Mouse (Mus musculus): ENCODE data around the gene Cntrob.
"Not testable (repeated sequence)": the region's sequence is repeated elsewhere in the genome, so short reads cannot be mapped to it uniquely, and the experiment has no call there.

Cntrob gene

GRCm38 (mm10) chr11:69340161-69341131, 16.9 kb upstream of the Cntrob start, which contains the start of gene Rnf227:
Rnf227 (plus strand) TSS chr11:69340461.
- DNase-seq (ENCODE audit: low spot score), result no peak

GRCm38 (mm10) chr11:69334796-69335195, 11.2 kb upstream of the Cntrob start:
- no peak for DNase-seq (ENCODE audit: low spot score)

- DNase-seq (ENCODE audit: low spot score), result peak; percentile 42
Measured at GRCm38 (mm10) chr11:69333922-69334321, 10.3 kb upstream of the Cntrob start.

GRCm38 (mm10) chr11:69332713-69333253, 9.2 kb upstream of the Cntrob start:
- no peak for DNase-seq (ENCODE audit: low spot score)

GRCm38 (mm10) chr11:69331929-69332405, 8.4 kb upstream of the Cntrob start:
- no peak for DNase-seq (ENCODE audit: low spot score)

DNA sequence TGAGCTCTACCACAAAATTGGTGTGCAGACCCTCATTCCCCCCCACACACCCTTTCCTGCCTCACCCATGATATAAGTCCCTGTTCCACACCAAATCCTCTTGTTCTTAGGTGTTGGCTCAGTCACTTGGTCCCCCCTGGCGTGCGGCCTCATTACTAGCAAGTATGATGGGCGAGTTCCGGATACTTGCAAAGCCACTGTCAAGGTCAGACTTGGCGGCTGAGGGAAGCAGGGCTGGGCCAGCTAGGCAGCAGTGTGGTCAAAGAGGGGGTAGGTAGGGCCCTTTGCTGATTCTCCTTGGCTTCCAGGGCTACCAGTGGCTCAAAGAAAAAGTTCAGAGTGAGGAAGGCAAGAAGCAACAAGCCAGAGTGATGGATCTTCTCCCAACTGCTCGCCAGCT, 7.6 kb upstream of the Cntrob start:
- DNase-seq (ENCODE audit: low spot score), result no peak

DNA sequence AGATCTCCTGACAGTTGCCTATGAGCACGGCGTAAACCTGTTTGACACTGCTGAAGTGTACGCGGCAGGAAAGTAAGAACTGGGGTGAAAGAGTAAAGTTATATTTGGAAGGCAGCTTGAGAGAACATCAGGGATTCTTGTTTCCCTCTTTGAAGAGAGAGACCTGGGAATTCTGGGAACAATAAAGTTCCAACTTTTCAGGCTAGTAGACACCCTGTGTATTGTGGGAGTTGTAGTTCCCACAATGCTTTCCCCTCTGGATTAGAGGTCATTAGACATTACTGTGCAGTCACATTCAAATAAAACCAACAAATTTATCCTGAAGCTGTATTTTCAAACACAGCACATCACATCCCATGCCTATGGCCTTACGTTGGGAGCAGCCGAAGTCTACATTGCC, 4.9 kb upstream of the Cntrob start:
- no peak for DNase-seq (ENCODE audit: low spot score)

DNA sequence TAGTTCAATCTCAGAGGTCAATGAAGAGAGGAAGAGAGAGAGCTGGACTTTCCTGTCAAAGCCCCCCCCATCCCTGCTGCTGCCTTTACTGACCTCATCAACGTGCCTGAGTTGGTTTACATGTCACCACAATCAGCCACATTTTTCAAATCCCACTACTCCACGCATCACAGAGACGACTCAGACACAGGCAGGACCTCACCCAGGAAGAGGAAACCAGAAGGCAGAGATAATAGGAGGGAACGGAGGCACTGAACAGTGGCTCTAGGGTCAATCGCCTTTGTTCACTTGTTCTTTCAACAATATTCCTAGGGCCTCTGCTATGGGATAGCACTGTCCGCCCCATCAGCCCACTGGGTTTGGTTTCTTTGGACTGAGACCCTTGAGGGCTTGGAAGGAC, 4.1 kb upstream of the Cntrob start:
- no peak for DNase-seq (ENCODE audit: low spot score)

DNA sequence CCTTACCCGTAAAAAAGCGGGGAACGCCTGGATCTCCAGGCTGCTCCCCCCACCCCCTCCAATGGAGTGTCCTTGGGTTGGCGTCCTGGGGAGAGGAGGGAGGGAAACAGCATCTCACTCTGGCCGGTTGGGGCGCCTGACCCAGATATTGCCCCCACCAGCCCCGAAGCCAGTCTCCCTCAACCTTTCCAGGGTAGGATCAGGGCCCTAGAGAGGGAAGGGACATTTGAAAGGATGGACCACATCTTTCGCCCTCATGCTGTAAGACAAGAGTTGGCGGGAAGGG, 3.5 kb upstream of the Cntrob start:
- DNase-seq (ENCODE audit: low spot score), result no peak

DNA sequence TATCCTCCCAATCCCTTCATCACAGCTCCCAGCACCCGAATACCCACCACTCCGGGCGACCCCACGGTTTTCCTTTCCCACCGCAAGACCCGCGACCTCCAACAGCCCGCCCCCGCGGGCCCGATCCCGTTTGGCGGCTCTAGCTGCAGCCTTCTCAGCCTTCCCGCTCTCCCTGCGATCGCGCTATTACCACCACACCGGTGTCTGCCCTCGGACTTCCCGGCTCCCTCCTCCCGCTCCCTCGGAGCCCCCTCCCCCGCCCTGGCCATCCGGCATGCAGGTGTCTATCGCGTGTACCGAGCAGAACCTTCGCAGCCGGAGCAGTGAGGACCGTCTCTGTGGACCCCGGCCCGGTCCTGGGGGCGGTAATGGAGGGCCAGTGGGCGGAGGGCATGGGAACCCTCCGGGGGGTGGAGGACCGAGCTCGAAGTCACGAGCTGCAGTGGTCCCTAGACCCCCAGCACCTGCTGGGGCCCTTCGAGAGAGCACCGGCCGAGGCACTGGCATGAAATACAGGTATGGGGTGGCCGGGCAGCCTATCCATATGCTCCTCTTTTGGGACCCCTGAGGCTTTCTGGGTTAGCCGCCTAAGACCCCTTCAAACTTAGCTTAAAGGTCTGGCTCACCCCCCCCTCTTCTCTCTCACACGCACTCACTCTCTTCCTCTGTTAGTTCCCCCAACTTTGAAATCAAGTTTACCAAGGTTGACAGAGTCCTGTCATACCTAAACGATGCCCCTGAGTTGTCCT, 3.0 kb upstream of the Cntrob start:
- DNase-seq (ENCODE audit: low spot score), result no peak

DNA sequence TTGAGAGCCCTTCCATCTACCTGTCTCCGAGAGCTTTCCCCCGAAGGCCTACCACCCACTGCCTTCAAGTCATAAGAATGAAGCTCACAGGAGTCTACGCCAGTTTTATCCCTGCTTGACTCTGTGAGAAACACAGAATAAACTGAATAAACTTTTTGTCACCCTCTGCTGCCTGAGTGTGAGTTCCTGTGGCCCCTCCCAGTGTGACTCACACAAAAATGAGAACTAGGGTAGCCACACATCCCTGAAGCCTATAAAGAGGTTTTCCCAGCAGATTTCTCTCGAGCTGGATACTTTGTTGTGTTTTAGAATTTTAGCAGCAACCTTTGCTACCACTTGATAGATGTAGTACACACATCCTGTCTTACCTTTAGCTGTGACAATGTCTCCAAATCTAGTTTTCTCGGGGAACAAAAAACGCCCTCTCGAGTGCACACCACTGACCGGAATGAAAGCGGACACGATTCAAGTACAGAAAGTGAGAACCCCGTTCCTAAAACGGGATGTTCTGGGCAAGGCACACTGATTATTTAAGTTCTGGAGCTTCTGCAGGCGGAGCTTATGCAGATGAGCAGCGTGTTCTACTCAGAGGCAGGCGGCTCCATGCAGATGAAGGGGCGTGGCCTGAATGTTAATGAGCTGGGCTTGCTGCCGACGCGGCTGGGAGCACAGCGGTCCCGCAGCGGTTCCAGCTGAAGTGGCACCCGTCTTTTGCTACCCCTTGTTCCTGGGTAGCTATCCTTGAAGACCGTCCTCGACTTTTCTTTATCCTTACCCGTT, 2.2 kb upstream of the Cntrob start, which contains the start of gene Kcnab3:
Kcnab3 (plus strand) TSS at position 631 of the 780 bp plus-strand sequence.
- peak; percentile 87 for DNase-seq (ENCODE audit: low spot score)

GRCm38 (mm10) chr11:69324749-69325148, 1.2 kb upstream of the Cntrob start:
- DNase-seq (ENCODE audit: low spot score), result no peak

GRCm38 (mm10) chr11:69322693-69323471, 693 bp downstream of the Cntrob start:
- no peak for DNase-seq (ENCODE audit: low spot score)

GRCm38 (mm10) chr11:69322010-69322409, 1.6 kb downstream of the Cntrob start:
- no peak for DNase-seq (ENCODE audit: low spot score)

DNA sequence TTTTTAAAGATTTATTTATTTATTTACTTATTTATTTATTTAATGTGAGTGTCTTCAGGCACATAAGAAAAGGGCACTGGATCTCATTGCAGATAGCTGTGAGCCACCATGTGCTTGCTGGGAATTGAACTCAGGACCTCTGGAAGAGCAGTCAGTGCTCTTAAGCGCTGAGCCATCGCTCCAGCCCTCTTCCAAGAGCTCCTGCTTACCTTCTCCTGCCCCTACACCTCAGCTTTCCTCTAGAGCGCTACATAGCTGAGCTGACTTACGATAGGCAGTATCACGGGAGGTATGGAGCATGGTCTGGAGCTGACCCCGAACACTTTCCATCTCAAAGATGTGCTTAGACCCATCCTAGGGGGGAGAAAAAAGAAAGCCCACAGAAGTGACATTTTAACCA, 2.0 kb downstream of the Cntrob start:
- no peak for DNase-seq (ENCODE audit: low spot score)

- DNase-seq (ENCODE audit: low spot score), result not testable (repeated sequence)
Measured at GRCm38 (mm10) chr11:69318000-69318399, 5.6 kb downstream of the Cntrob start.

DNA sequence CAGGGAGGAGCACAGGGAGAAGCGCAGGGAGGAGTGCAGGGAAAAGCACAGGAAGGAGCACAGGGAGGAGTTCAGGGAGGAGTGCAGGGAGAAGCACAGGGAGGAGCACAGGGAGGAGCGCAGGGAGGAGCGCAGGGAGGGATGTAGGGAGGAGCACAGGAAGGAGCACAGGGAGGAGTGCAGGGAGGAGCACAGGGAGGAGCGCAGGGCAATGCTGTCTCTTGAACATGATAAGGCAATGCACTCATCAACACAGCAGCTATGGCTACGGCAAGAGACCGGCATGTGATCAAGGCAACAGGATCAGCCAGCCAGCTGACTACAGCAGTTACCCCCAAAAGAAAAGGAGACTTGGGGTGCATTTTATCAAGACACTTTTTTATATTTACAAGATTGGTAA, 7.2 kb downstream of the Cntrob start:
- DNase-seq (ENCODE audit: low spot score), result no peak

DNA sequence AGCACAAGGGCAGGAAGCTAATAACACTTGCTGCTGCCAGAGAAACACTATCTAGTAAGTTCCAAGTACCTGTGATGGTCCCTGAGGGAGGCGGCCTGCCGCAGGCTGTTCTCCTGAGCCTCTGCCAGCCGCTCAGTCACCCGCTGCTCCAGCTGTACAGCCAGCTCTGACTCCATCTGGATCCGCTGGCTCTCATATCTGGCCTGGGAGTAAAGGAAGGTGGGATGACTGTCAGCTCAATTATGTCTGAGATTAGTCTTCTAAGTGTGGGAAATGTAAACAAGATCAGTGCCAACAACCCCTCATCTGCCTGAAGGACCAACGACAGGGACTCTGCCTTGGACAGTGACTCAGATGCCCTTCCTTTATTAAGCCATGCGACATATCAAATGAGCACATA, 12.3 kb downstream of the Cntrob start:
- DNase-seq (ENCODE audit: low spot score), result no peak

- no peak for DNase-seq (ENCODE audit: low spot score)
Measured at GRCm38 (mm10) chr11:69306039-69306438, 17.5 kb downstream of the Cntrob start.

GRCm38 (mm10) chr11:69305291-69305690, 18.3 kb downstream of the Cntrob start:
- no peak for DNase-seq (ENCODE audit: low spot score)

DNA sequence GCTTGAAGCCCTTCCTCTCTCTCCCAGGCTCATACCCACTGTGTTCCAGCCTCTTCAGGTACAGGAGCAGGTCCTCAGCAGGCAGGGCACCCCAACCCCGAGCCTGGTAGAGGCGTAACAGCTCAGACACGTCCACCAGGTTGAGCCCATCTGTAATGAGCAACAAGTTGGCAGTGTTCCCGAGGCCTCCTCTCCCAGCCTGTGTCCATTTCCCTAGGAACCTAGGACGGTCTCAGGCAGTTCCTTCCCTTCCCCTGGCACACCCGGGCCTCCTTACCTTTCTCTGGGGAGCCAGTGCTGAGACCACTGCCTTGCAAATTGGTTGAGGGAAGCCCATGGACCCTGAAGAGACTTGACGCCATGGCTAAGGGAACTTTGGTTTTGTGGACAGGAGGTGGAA, 20.8 kb downstream of the Cntrob start:
- no peak for DNase-seq (ENCODE audit: low spot score)
